Mouse (Mus musculus) large intestine, adult 2 months (tissue): ENCODE measurements around the gene Vmn1r126. TPM values are rescaled to one million over a fixed set of nuclear protein-coding genes. Genes with fewer than 3 reads are reported as not detected.
"Not testable (repeated sequence)": the region's sequence is repeated elsewhere in the genome, so short reads cannot be mapped to it uniquely, and the experiment has no call there.

Source experiments
- DNase-seq: peaks from one replicate; pipeline ENCODE4 v3.0.0-alpha.2; 2012; ENCODE audit warnings: low read depth, low spot score
- WGBS: fragments of 180-500 bp; shearing (Covaris S2); methylation state at CpG from one replicate; pipeline ENCODE4 v1.1.7; 2018; 5-methylcytosine and 5-hydroxymethylcytosine counted together
- polyA plus RNA-seq: library from polyadenylated mRNA; depleted of rRNA; stranded (reverse); fragments of >200 nt; gene quantifications from 2 replicates; pipeline ENCODE4 v1.2.3, GENCODE M21; 2012; rRNA removed

Gene Vmn1r126
- polyA plus RNA-seq: not detected in 2 replicates

GRCm38 (mm10) chr7:21301367-21301766 lies at the start of gene Vmn1r126:
Gene Vmn1r126, minus strand, starts transcription at chr7:21301467.
- WGBS: no CpG with 5 or more reads among the region's 5 CpGs
- DNase-seq: not testable (repeated sequence)

DNA sequence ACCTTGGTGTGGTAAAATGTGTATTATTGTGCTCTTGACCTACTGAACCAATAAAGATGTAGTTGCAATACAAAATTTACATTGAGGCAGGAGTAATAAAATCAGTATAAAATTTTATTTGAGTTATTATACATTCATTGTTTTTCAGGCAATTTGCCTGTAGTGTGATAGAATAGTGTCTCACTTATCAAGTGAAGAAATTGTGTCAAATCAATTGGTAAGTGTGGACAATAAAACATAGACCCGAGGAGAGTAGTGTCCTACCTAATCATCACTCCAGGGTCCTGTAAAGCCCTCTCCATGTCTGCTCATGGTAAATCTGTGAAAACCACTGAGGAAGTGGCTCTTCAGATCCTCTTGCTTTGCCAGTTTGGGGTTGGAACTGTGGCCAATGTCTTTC lies 47.8 kb upstream of the Vmn1r126 start, which contains the start of gene Vmn1r128:
Vmn1r128 (plus strand) TSS at position 301 of the 400 bp plus-strand sequence.
- 70% methylated on average over 1 of the region's 1 CpGs for WGBS
- DNase-seq: not testable (repeated sequence)

- not testable (repeated sequence) for DNase-seq
- WGBS: no CpG with 5 or more reads among the region's 3 CpGs
These were observed 18.5 kb upstream of the Vmn1r126 start, which contains the start of gene Vmn1r127 for GRCm38 (mm10) chr7:21319761-21320160. Gene Vmn1r127, minus strand, starts transcription at chr7:21319861.

DNA sequence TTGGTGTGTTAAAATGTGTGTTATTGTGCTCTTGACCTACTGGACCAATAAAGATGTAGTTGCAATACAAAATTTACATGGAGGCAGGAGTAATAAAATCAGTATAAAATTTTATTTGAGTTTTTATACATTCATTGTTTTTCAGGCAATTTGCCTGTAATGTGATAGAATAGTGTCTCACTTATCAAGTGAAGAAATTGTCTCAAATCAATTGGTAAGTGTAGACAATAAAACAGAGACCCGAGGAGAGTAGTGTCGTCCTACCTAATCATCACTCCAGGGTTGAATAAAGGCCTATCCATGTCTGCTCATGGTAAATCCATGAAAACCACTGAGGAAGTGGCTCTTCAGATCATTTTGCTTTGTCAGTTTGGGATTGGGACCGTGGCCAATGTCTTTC lies 29.4 kb downstream of the Vmn1r126 start, which contains the start of gene Vmn1r125:
Vmn1r125 (plus strand) TSS at position 301 of the 400 bp plus-strand sequence.
- WGBS: 57% methylated on average over 3 of the region's 3 CpGs
- DNase-seq: not testable (repeated sequence)

DNA sequence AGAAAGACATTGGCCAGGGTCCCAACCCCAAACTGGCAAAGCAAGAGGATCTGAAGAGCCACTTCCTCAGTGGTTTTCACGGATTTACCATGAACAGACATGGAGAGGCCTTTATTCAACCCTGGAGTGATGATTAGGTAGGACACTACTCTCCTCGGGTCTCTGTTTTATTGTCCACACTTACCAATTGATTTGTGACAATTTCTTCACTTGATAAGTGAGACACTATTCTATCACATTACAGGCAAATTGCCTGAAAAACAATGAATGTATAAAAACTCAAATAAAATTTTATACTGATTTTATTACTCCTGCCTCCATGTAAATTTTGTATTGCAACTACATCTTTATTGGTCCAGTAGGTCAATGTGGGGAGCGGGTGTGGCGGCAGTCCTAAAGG lies 40.8 kb downstream of the Vmn1r126 start, which contains the start of gene Vmn1r124:
Vmn1r124 (minus strand) TSS at position 101 of the 400 bp plus-strand sequence.
- WGBS: 73% methylated on average over 4 of the region's 4 CpGs
- not testable (repeated sequence) for DNase-seq

Other genes starting within 250 kb of the Vmn1r126 start
- not detected in 2 replicates for gene Vmn1r120, start 247.7 kb downstream of the Vmn1r126 start, polyA plus RNA-seq
- not detected in 2 replicates for gene Vmn1r121, start 203.0 kb downstream of the Vmn1r126 start, polyA plus RNA-seq
- not detected in 2 replicates for gene Vmn1r122, start 167.3 kb downstream of the Vmn1r126 start, polyA plus RNA-seq
- not detected in 2 replicates for gene Vmn1r123, start 139.3 kb downstream of the Vmn1r126 start, polyA plus RNA-seq
- not detected in 2 replicates for gene Gm5157, start 111.0 kb downstream of the Vmn1r126 start, polyA plus RNA-seq
- not detected in 2 replicates for gene Vmn1r124, start 40.9 kb downstream of the Vmn1r126 start, polyA plus RNA-seq
- gene Vmn1r125, start 29.3 kb downstream of the Vmn1r126 start, polyA plus RNA-seq: not detected in 2 replicates
- not detected in 2 replicates for gene Vmn1r127, start 18.4 kb upstream of the Vmn1r126 start, polyA plus RNA-seq
- gene Vmn1r128, start 47.9 kb upstream of the Vmn1r126 start, polyA plus RNA-seq: not detected in 2 replicates
- gene Vmn1r129, start 59.8 kb upstream of the Vmn1r126 start, polyA plus RNA-seq: not detected in 2 replicates
- not detected in 2 replicates for gene Gm6882, start 131.3 kb upstream of the Vmn1r126 start, polyA plus RNA-seq
- not detected in 2 replicates for gene Vmn1r130, start 210.3 kb upstream of the Vmn1r126 start, polyA plus RNA-seq
- not detected in 2 replicates for gene Vmn1r131, start 244.6 kb upstream of the Vmn1r126 start, polyA plus RNA-seq